Mouse (Mus musculus): ENCODE data around the gene Parp14.

GRCm38 (mm10) chr16:35906887-35907286 lies 35.5 kb upstream of the Parp14 start:
- TF ChIP-seq TAL1 (IDR thresholded peaks at IDR 0.05; ENCODE audit: low read length), result no peak
- no peak for TF ChIP-seq GATA1 (IDR thresholded peaks at IDR 0.05; ENCODE audit: low read length)

All from erythroblast, embryonic 14.5 days (primary cell).